Mouse (Mus musculus) liver, embryonic 14.5 days (tissue): ENCODE results near the gene Rras2.

Experiments used
- CTCF ChIP-seq: IDR thresholded peaks from 2 replicates; pipeline ENCODE4 v1.5.1; 2016; ENCODE audit warnings: antibody characterized with exemption, low read depth, control low read depth
- EP300 ChIP-seq: IDR thresholded peaks from 2 replicates; pipeline ENCODE4 v1.6.1; 2016; ENCODE audit warnings: antibody characterized with exemption, low read depth

- TF ChIP-seq CTCF, result no peak
- no peak for TF ChIP-seq EP300
Measured at GRCm38 (mm10) chr7:114139400-114139799, 21.8 kb upstream of the Rras2 start.
